Mouse (Mus musculus) olfactory bulb, adult 2 months (tissue): ENCODE measurements around the gene Kcng3.

Experiments used
- CTCF ChIP-seq: fragments of 200-500 bp; IDR thresholded peaks from 2 replicates; pipeline ENCODE4 v1.5.1; 2012; ENCODE audit warnings: low read depth, mild to moderate bottlenecking, low read length, moderate library complexity; ENCODE audit not compliant: insufficient read depth
- POLR2A ChIP-seq: fragments of 200-500 bp; IDR thresholded peaks from 2 replicates; pipeline ENCODE4 v1.6.1; 2012; ENCODE audit warnings: mild to moderate bottlenecking, low read depth, low read length, moderate library complexity; ENCODE audit not compliant: insufficient read depth

- TF ChIP-seq CTCF, result no peak
- TF ChIP-seq POLR2A, result no peak
Measured at GRCm38 (mm10) chr17:83582585-83582984, 49.1 kb downstream of the Kcng3 start.
